Mouse (Mus musculus) stomach, embryonic 16.5 days (tissue): ENCODE data around the gene Slc30a2. TPM values are rescaled to one million over a fixed set of nuclear protein-coding genes. Genes with fewer than 3 reads are reported as not detected.
"Not testable (repeated sequence)": the region's sequence is repeated elsewhere in the genome, so short reads cannot be mapped to it uniquely, and the experiment has no call there.

Experiments
- ATAC-seq: fragments of 200-750 bp; cut with Nextera tagmentation; 2 replicates; pipeline ENCODE4 v1.8.0; 2017; ENCODE audit warnings: moderate number of reproducible peaks, moderate TSS enrichment; ENCODE audit not compliant: insufficient read depth, low FRiP score
- H3K27ac ChIP-seq: fragments of 300-500 bp; sonication (generic); 2 replicates; pipeline ENCODE4 v1.5.1; 2014; ENCODE audit warnings: low read length
- H3K27me3 ChIP-seq: fragments of 300-500 bp; sonication (generic); 2 replicates; pipeline ENCODE4 v1.6.1; 2014; ENCODE audit warnings: low read length, control low read depth, mixed read lengths; ENCODE audit not compliant: control insufficient read depth, insufficient read depth
- H3K36me3 ChIP-seq: fragments of 300-500 bp; sonication (generic); 2 replicates; pipeline ENCODE4 v1.6.1; 2014; ENCODE audit warnings: low read length; ENCODE audit not compliant: control insufficient read depth, insufficient read depth
- H3K4me1 ChIP-seq: fragments of 300-500 bp; sonication (generic); 2 replicates; pipeline ENCODE4 v1.6.1; 2014; ENCODE audit warnings: low read length, control low read depth, mixed read lengths; ENCODE audit not compliant: control insufficient read depth, insufficient read depth
- H3K4me2 ChIP-seq: fragments of 300-500 bp; sonication (generic); 2 replicates; pipeline ENCODE4 v1.6.1; 2014; ENCODE audit warnings: low read depth, low read length, mixed read lengths
- H3K4me3 ChIP-seq: fragments of 300-500 bp; sonication (generic); replicated peaks from 2 replicates; pipeline ENCODE4 v1.5.1; 2014; ENCODE audit warnings: mild to moderate bottlenecking, low read length
- H3K9ac ChIP-seq: fragments of 300-500 bp; sonication (generic); 2 replicates; pipeline ENCODE4 v1.6.1; 2014; ENCODE audit warnings: low read length
- H3K9me3 ChIP-seq: fragments of 300-500 bp; sonication (generic); replicated peaks from 2 replicates; pipeline ENCODE4 v1.6.1; 2016; ENCODE audit warnings: low read length, control low read depth; ENCODE audit not compliant: control insufficient read depth
- whole genome bisulfite sequencing: fragments of 180-500 bp; shearing (Covaris S2); extraction: QIAGEN DNeasy Blood & Tissue Kit; methylation state at CpG from one replicate; pipeline ENCODE4 v1.1.7; 2014; 5-methylcytosine and 5-hydroxymethylcytosine counted together
- polyA plus RNA-seq: library from polyadenylated mRNA; unstranded; fragments of >200 nt; fragmentation: Nextera tagmentation; extraction: Ambion mirVana; gene quantifications from 2 replicates; pipeline ENCODE4 v1.2.1, GENCODE M21; 2015

Gene Slc30a2
- polyA plus RNA-seq, 1 experiment from 2014 or later = 1.1 TPM

GRCm38 (mm10) chr4:134328832-134329231 is 14.1 kb upstream of the Slc30a2 start:
- no peaks in the 10 kb centered on the region for H3K27me3 ChIP-seq
- H3K9ac ChIP-seq = no peak overlapping the region
- H3K36me3 ChIP-seq = no peaks in the 10 kb centered on the region
- no peaks in the 10 kb centered on the region for H3K9me3 ChIP-seq
- no peaks in the 10 kb centered on the region for H3K4me1 ChIP-seq
- H3K4me3 ChIP-seq = no peak overlapping the region
- 79% methylated on average over 8 of the region's 8 CpGs for WGBS
- no peak overlapping the region for H3K4me2 ChIP-seq
- H3K27ac ChIP-seq = no peak overlapping the region
- ATAC-seq = no peak

GRCm38 (mm10) chr4:134330281-134330680 is 12.7 kb upstream of the Slc30a2 start:
- WGBS = 72% methylated on average over 5 of the region's 5 CpGs
- Histone ChIP-seq H3K9me3 (no peaks in the 10 kb centered on the region), H3K9ac (no peak overlapping the region), H3K4me3 (no peak overlapping the region), H3K4me2 (no peak overlapping the region), H3K27ac (no peak overlapping the region), H3K4me1 (no peaks in the 10 kb centered on the region), H3K36me3 (no peaks in the 10 kb centered on the region), H3K27me3 (no peaks in the 10 kb centered on the region)
- ATAC-seq = no peak

GRCm38 (mm10) chr4:134341231-134341630 is 1.8 kb upstream of the Slc30a2 start:
- H3K27me3 ChIP-seq = peaks cover 36% of the 10 kb centered on the region
- WGBS = 73% methylated on average over 6 of the region's 6 CpGs

GRCm38 (mm10) chr4:134342213-134342779 is 685 bp upstream of the Slc30a2 start:
- Histone ChIP-seq H3K4me1 (peaks cover 10% of the 10 kb centered on the region; the same call in 1 of the 2 replicates), H3K36me3 (no peaks in the 10 kb centered on the region), H3K27ac (no peak overlapping the region), H3K9me3 (no peaks in the 10 kb centered on the region), H3K4me3 (peak overlapping the region; percentile 37; the same call in 1 of the 2 replicates), H3K27me3 (peaks cover 36% of the 10 kb centered on the region), H3K4me2 (no peak overlapping the region), H3K9ac (no peak overlapping the region; the same call in 1 of the 2 replicates)
- WGBS = 39% methylated on average over 11 of the region's 11 CpGs
- no peak for ATAC-seq

More at GRCm38 (mm10) chr4:134341231-134341630, 1.8 kb upstream of the Slc30a2 start:
- not testable (repeated sequence) for H3K9ac ChIP-seq, H3K4me1 ChIP-seq, H3K4me3 ChIP-seq, ATAC-seq, H3K27ac ChIP-seq, H3K4me2 ChIP-seq, H3K36me3 ChIP-seq, H3K9me3 ChIP-seq

- WGBS = 47% methylated on average over 3 of the region's 3 CpGs
- peaks cover 10% of the 10 kb centered on the region; the same call in 1 of the 2 replicates for H3K4me1 ChIP-seq
- no peak overlapping the region for H3K9ac ChIP-seq
- no peak overlapping the region for H3K4me3 ChIP-seq
- no peak overlapping the region for H3K27ac ChIP-seq
- H3K9me3 ChIP-seq = no peaks in the 10 kb centered on the region
- H3K36me3 ChIP-seq = no peaks in the 10 kb centered on the region
- no peak for ATAC-seq
- peaks cover 36% of the 10 kb centered on the region for H3K27me3 ChIP-seq
- no peak overlapping the region for H3K4me2 ChIP-seq
Measured at GRCm38 (mm10) chr4:134344620-134345019, 1.6 kb downstream of the Slc30a2 start.

- ATAC-seq = no peak
- no peak overlapping the region for H3K4me2 ChIP-seq
- H3K36me3 ChIP-seq = no peaks in the 10 kb centered on the region
- no peak overlapping the region for H3K9ac ChIP-seq
- 91% methylated on average over 15 of the region's 15 CpGs for WGBS
- H3K9me3 ChIP-seq = no peaks in the 10 kb centered on the region
- peaks cover 36% of the 10 kb centered on the region for H3K27me3 ChIP-seq
- H3K4me1 ChIP-seq = peaks cover 10% of the 10 kb centered on the region; the same call in 1 of the 2 replicates
- no peak overlapping the region for H3K27ac ChIP-seq
- H3K4me3 ChIP-seq = no peak overlapping the region
Measured at GRCm38 (mm10) chr4:134345802-134346201, 2.8 kb downstream of the Slc30a2 start.

GRCm38 (mm10) chr4:134348078-134348477 is 5.1 kb downstream of the Slc30a2 start:
- Histone ChIP-seq H3K27ac (no peak overlapping the region), H3K36me3 (no peaks in the 10 kb centered on the region), H3K27me3 (peaks cover 20% of the 10 kb centered on the region), H3K9ac (no peak overlapping the region), H3K4me1 (peaks cover 4% of the 10 kb centered on the region), H3K4me2 (no peak overlapping the region), H3K4me3 (no peak overlapping the region), H3K9me3 (no peaks in the 10 kb centered on the region)
- 69% methylated on average over 11 of the region's 11 CpGs for WGBS
- ATAC-seq = no peak

- WGBS = 65% methylated on average over 5 of the region's 5 CpGs
- ATAC-seq = no peak
Measured at GRCm38 (mm10) chr4:134348545-134348944, 5.6 kb downstream of the Slc30a2 start.

GRCm38 (mm10) chr4:134349829-134350228 is 6.8 kb downstream of the Slc30a2 start:
- H3K9me3 ChIP-seq = no peaks in the 10 kb centered on the region
- no peak overlapping the region for H3K27ac ChIP-seq
- H3K4me3 ChIP-seq = no peak overlapping the region
- 88% methylated on average over 7 of the region's 7 CpGs for WGBS
- no peak overlapping the region for H3K4me2 ChIP-seq
- no peak for ATAC-seq
- H3K36me3 ChIP-seq = no peaks in the 10 kb centered on the region
- H3K9ac ChIP-seq = no peak overlapping the region
- H3K4me1 ChIP-seq = no peaks in the 10 kb centered on the region; the same call in 1 of the 2 replicates
- H3K27me3 ChIP-seq = peaks cover 8% of the 10 kb centered on the region

More at GRCm38 (mm10) chr4:134348545-134348944, 5.6 kb downstream of the Slc30a2 start:
- Histone ChIP-seq H3K27ac (no peak overlapping the region), H3K9ac (no peak overlapping the region), H3K9me3 (no peaks in the 10 kb centered on the region), H3K4me3 (no peak overlapping the region), H3K27me3 (peaks cover 16% of the 10 kb centered on the region), H3K36me3 (no peaks in the 10 kb centered on the region), H3K4me2 (no peak overlapping the region), H3K4me1 (no peaks in the 10 kb centered on the region; the same call in none of the 2 replicates)
